Mouse (Mus musculus): ENCODE measurements around the gene Mtmr3. TPM values are rescaled to one million over a fixed set of nuclear protein-coding genes. Genes with fewer than 3 reads are reported as not detected.
A peak's percentile ranks its signal among the peaks of the same experiment; 100 is the strongest.

Gene Mtmr3
- total and polyA plus RNA-seq, 3 experiments, result 29.1 to 31.9 TPM; not detected in 1

- Histone ChIP-seq H3K27ac (ENCODE audit: control insufficient read depth, low read depth, low read length) (no peak overlapping the region), H3K36me3 (ENCODE audit: control insufficient read depth in 1 of 2, insufficient read depth in 2 of 2, low read length in 2 of 2) (peaks cover 0 to 38% of the 10 kb centered on the region in 2 experiments; a peak in 2 of 4 replicates), H3K4me1 (ENCODE audit: control insufficient read depth in 1 of 2, insufficient read depth in 2 of 2, low read length in 2 of 2) (no peaks in the 10 kb centered on the region), H3K9ac (ENCODE audit: control insufficient read depth, low read depth, low read length, poor library complexity, severe bottlenecking) (no peak overlapping the region), H3K4me3 (ENCODE audit: control insufficient read depth in 1 of 2, insufficient read depth in 1 of 2, low read depth in 2 of 2, low read length in 2 of 2) (no peak overlapping the region), H3K9me3 (replicated peaks; ENCODE audit: insufficient read depth, low read length) (no peaks in the 10 kb centered on the region), H3K79me2 (ENCODE audit: control insufficient read depth, insufficient read depth, low read length, poor library complexity) (no peaks in the 10 kb centered on the region), H3K27me3 (ENCODE audit: control insufficient read depth in 1 of 2, insufficient read depth in 2 of 2, low read length in 2 of 2) (no peaks in the 10 kb centered on the region)
- TF ChIP-seq TCF12 (IDR thresholded peaks at IDR 0.05; ENCODE audit: low read depth, low read length), result no peak
- no peak for TF ChIP-seq BHLHE40 (IDR thresholded peaks at IDR 0.05; ENCODE audit: borderline replicate concordance, low read depth, low read length)
- TF ChIP-seq E2F4 (IDR thresholded peaks at IDR 0.05; ENCODE audit: borderline replicate concordance, low read depth, low read length), result no peak
- TF ChIP-seq UBTF (IDR thresholded peaks at IDR 0.05; ENCODE audit: borderline replicate concordance, insufficient read depth, low read depth, low read length), result no peak
- TF ChIP-seq POLR2AphosphoS2 (IDR thresholded peaks at IDR 0.05; ENCODE audit: low read length), result no peak
- no peak for TF ChIP-seq RCOR1 (IDR thresholded peaks at IDR 0.05; ENCODE audit: low read depth, low read length)
- no peak for DNase-seq (ENCODE audit: low read depth, low spot score)
These were observed 88.2 kb downstream of the Mtmr3 start for GRCm38 (mm10) chr11:4506486-4506885.

GRCm38 (mm10) chr11:4502206-4502605, 92.5 kb downstream of the Mtmr3 start:
- Histone ChIP-seq H3K9me3 (replicated peaks; ENCODE audit: insufficient read depth, low read length) (no peaks in the 10 kb centered on the region), H3K27ac (ENCODE audit: control insufficient read depth, low read depth, low read length) (no peak overlapping the region)
- TF ChIP-seq POLR2A (IDR thresholded peaks at IDR 0.05; ENCODE audit: control insufficient read depth in 1 of 2, insufficient read depth in 1 of 2, low read depth in 1 of 2, low read length in 2 of 2, poor library complexity in 1 of 2) (no peak), GABPA (IDR thresholded peaks at IDR 0.05; ENCODE audit: low read depth, low read length) (no peak), GATA1 (IDR thresholded peaks at IDR 0.05; ENCODE audit: low read depth, low read length) (no peak), HCFC1 (IDR thresholded peaks at IDR 0.05; ENCODE audit: low read depth, low read length) (no peak), NELFE (IDR thresholded peaks at IDR 0.05; ENCODE audit: low read depth, low read length) (no peak), CHD1 (IDR thresholded peaks at IDR 0.05; ENCODE audit: low read depth, low read length) (no peak), MYC (IDR thresholded peaks at IDR 0.05; ENCODE audit: low read depth, low read length) (no peak)

GRCm38 (mm10) chr11:4500826-4501225, 93.8 kb downstream of the Mtmr3 start:
- Histone ChIP-seq H3K36me3 (ENCODE audit: control insufficient read depth in 1 of 2, insufficient read depth in 2 of 2, low read length in 2 of 2) (peaks cover 0 to 39% of the 10 kb centered on the region in 2 experiments; a peak in 2 of 4 replicates), H3K9me3 (replicated peaks; ENCODE audit: insufficient read depth, low read length) (no peaks in the 10 kb centered on the region), H3K4me3 (ENCODE audit: control insufficient read depth in 1 of 2, insufficient read depth in 1 of 2, low read depth in 2 of 2, low read length in 2 of 2) (no peak overlapping the region), H3K27ac (ENCODE audit: control insufficient read depth, low read depth, low read length) (no peak overlapping the region), H3K79me2 (ENCODE audit: control insufficient read depth, insufficient read depth, low read length, poor library complexity) (no peaks in the 10 kb centered on the region), H3K9ac (ENCODE audit: control insufficient read depth, low read depth, low read length, poor library complexity, severe bottlenecking) (no peak overlapping the region), H3K4me1 (ENCODE audit: control insufficient read depth in 1 of 2, insufficient read depth in 2 of 2, low read length in 2 of 2) (no peaks in the 10 kb centered on the region), H3K27me3 (ENCODE audit: control insufficient read depth in 1 of 2, insufficient read depth in 2 of 2, low read length in 2 of 2) (no peaks in the 10 kb centered on the region)
- DNase-seq (ENCODE audit: low read depth, low spot score), result no peak
- TF ChIP-seq RAD21 (IDR thresholded peaks at IDR 0.05; ENCODE audit: low read depth, low read length), result peak; percentile 4; the same call in 1 of the 2 replicates
- TF ChIP-seq POLR2AphosphoS5 (IDR thresholded peaks at IDR 0.05; ENCODE audit: borderline replicate concordance, low read depth, low read length), result no peak

More at GRCm38 (mm10) chr11:4502206-4502605, 92.5 kb downstream of the Mtmr3 start:
- Histone ChIP-seq H3K9ac (ENCODE audit: control insufficient read depth, low read depth, low read length, poor library complexity, severe bottlenecking) (no peak overlapping the region), H3K4me3 (ENCODE audit: control insufficient read depth in 1 of 2, insufficient read depth in 1 of 2, low read depth in 2 of 2, low read length in 2 of 2) (no peak overlapping the region), H3K36me3 (ENCODE audit: control insufficient read depth in 1 of 2, insufficient read depth in 2 of 2, low read length in 2 of 2) (peaks cover 0 to 37% of the 10 kb centered on the region in 2 experiments; a peak in 2 of 4 replicates), H3K27me3 (ENCODE audit: control insufficient read depth in 1 of 2, insufficient read depth in 2 of 2, low read length in 2 of 2) (no peaks in the 10 kb centered on the region), H3K4me1 (ENCODE audit: control insufficient read depth in 1 of 2, insufficient read depth in 2 of 2, low read length in 2 of 2) (no peaks in the 10 kb centered on the region), H3K79me2 (ENCODE audit: control insufficient read depth, insufficient read depth, low read length, poor library complexity) (no peaks in the 10 kb centered on the region)
- DNase-seq (ENCODE audit: low read depth, low spot score), result no peak

Measured in MEL (cell line).